Mouse (Mus musculus) kidney, embryonic 14.5 days (tissue): ENCODE data around the gene Atp13a2. TPM values are rescaled to one million over a fixed set of nuclear protein-coding genes. Genes with fewer than 3 reads are reported as not detected.

Experiments used
- ATAC-seq: fragments of 200-750 bp; cut with Nextera tagmentation; 2 replicates; pipeline ENCODE4 v1.8.0; 2017; ENCODE audit warnings: moderate number of reproducible peaks, mild to moderate bottlenecking, moderate TSS enrichment, moderate library complexity; ENCODE audit not compliant: low FRiP score, low TSS enrichment
- H3K27ac ChIP-seq: fragments of 300-500 bp; sonication (generic); 2 replicates; pipeline ENCODE4 v1.5.1; 2014; ENCODE audit warnings: low read depth, mild to moderate bottlenecking, low read length, moderate library complexity, mixed read lengths
- H3K27me3 ChIP-seq: fragments of 300-500 bp; sonication (generic); 2 replicates; pipeline ENCODE4 v1.6.1; 2014; ENCODE audit warnings: mild to moderate bottlenecking, low read length; ENCODE audit not compliant: control insufficient read depth, insufficient read depth
- H3K36me3 ChIP-seq: fragments of 300-500 bp; sonication (generic); 2 replicates; pipeline ENCODE4 v1.6.1; 2014; ENCODE audit warnings: low read length, mixed read lengths; ENCODE audit not compliant: control insufficient read depth, insufficient read depth
- H3K4me1 ChIP-seq: fragments of 300-500 bp; sonication (generic); 2 replicates; pipeline ENCODE4 v1.6.1; 2014; ENCODE audit warnings: low read length, mixed read lengths; ENCODE audit not compliant: control insufficient read depth, insufficient read depth
- H3K4me2 ChIP-seq: fragments of 300-500 bp; sonication (generic); replicated peaks from 2 replicates; pipeline ENCODE4 v1.6.1; 2014; ENCODE audit warnings: low read depth, mild to moderate bottlenecking, low read length
- H3K4me3 ChIP-seq: fragments of 300-500 bp; sonication (generic); 2 replicates; pipeline ENCODE4 v1.5.1; 2014; ENCODE audit warnings: mild to moderate bottlenecking, low read length
- H3K9ac ChIP-seq: fragments of 300-500 bp; sonication (generic); 2 replicates; pipeline ENCODE4 v1.6.1; 2014; ENCODE audit warnings: low read depth, mild to moderate bottlenecking, low read length, moderate library complexity
- H3K9me3 ChIP-seq: fragments of 300-500 bp; sonication (generic); 2 replicates; pipeline ENCODE4 v1.6.1; 2016; ENCODE audit warnings: low read length; ENCODE audit not compliant: control insufficient read depth
- WGBS: fragments of 180-500 bp; shearing (Covaris S2); extraction: QIAGEN DNeasy Blood & Tissue Kit; methylation state at CpG from one replicate; pipeline ENCODE4 v1.1.7; 2014; 5-methylcytosine and 5-hydroxymethylcytosine counted together
- polyA plus RNA-seq: library from polyadenylated mRNA; unstranded; fragments of >200 nt; fragmentation: Nextera tagmentation; extraction: Ambion mirVana; gene quantifications from 2 replicates; pipeline ENCODE4 v1.2.1, GENCODE M21; 2014

The Atp13a2 gene
- polyA plus RNA-seq, 1 experiment from 2014 or later, result 39.5 TPM

- H3K4me1 ChIP-seq, result peaks cover 13% of the 10 kb centered on the region
- H3K4me2 ChIP-seq, result no peak overlapping the region
- H3K4me3 ChIP-seq, result no peak overlapping the region
- H3K9ac ChIP-seq, result no peak overlapping the region
- no peaks in the 10 kb centered on the region for H3K27me3 ChIP-seq
- WGBS, result 88% methylated on average over 6 of the region's 6 CpGs
- H3K27ac ChIP-seq, result no peak overlapping the region
- ATAC-seq, result no peak
- H3K36me3 ChIP-seq, result peaks cover 4% of the 10 kb centered on the region; the same call in 1 of the 2 replicates
- H3K9me3 ChIP-seq, result no peaks in the 10 kb centered on the region
Observed at GRCm38 (mm10) chr4:140984544-140984943, 2.1 kb upstream of the Atp13a2 start.

GRCm38 (mm10) chr4:140986024-140986710 lies 506 bp upstream of the Atp13a2 start:
- peak overlapping the region; percentile 88 for H3K4me2 ChIP-seq
- peak overlapping the region; percentile 87 for H3K9ac ChIP-seq
- no peaks in the 10 kb centered on the region for H3K9me3 ChIP-seq
- H3K4me3 ChIP-seq, result peak overlapping the region; percentile 88
- H3K36me3 ChIP-seq, result no peaks in the 10 kb centered on the region
- WGBS, result 32% methylated on average over 15 of the region's 15 CpGs
- ATAC-seq, result no peak; the same call in 1 of the 2 replicates
- H3K27me3 ChIP-seq, result no peaks in the 10 kb centered on the region
- no peak overlapping the region for H3K27ac ChIP-seq
- H3K4me1 ChIP-seq, result peaks cover 13% of the 10 kb centered on the region

GRCm38 (mm10) chr4:140987476-140987875 lies 803 bp downstream of the Atp13a2 start:
- H3K27ac ChIP-seq, result no peak overlapping the region

GRCm38 (mm10) chr4:140988706-140989290 lies 2.1 kb downstream of the Atp13a2 start:
- Histone ChIP-seq H3K27ac (no peak overlapping the region), H3K4me3 (no peak overlapping the region), H3K4me1 (peaks cover 10% of the 10 kb centered on the region), H3K4me2 (no peak overlapping the region), H3K9ac (no peak overlapping the region), H3K27me3 (no peaks in the 10 kb centered on the region), H3K36me3 (peaks cover 19% of the 10 kb centered on the region), H3K9me3 (no peaks in the 10 kb centered on the region)
- WGBS, result 55% methylated on average over 7 of the region's 7 CpGs
- ATAC-seq, result no peak

More at GRCm38 (mm10) chr4:140987476-140987875, 803 bp downstream of the Atp13a2 start:
- Histone ChIP-seq H3K9ac (peak overlapping the region; percentile 87), H3K27me3 (no peaks in the 10 kb centered on the region), H3K9me3 (no peaks in the 10 kb centered on the region), H3K4me3 (peak overlapping the region; percentile 88), H3K36me3 (peaks cover 8% of the 10 kb centered on the region), H3K4me1 (peaks cover 13% of the 10 kb centered on the region), H3K4me2 (peak overlapping the region; percentile 88)
- WGBS, result 18% methylated on average over 7 of the region's 7 CpGs
- no peak for ATAC-seq

GRCm38 (mm10) chr4:140989447-140989846 lies 2.8 kb downstream of the Atp13a2 start:
- Histone ChIP-seq H3K4me1 (peaks cover 10% of the 10 kb centered on the region), H3K27ac (no peak overlapping the region), H3K4me2 (no peak overlapping the region), H3K36me3 (peaks cover 26% of the 10 kb centered on the region), H3K27me3 (no peaks in the 10 kb centered on the region), H3K9me3 (no peaks in the 10 kb centered on the region), H3K4me3 (no peak overlapping the region), H3K9ac (no peak overlapping the region)
- 87% methylated on average over 14 of the region's 14 CpGs for WGBS
- no peak for ATAC-seq

- no peak for ATAC-seq
- H3K9me3 ChIP-seq, result no peaks in the 10 kb centered on the region
- no peak overlapping the region for H3K4me3 ChIP-seq
- WGBS, result 86% methylated on average over 20 of the region's 20 CpGs
- H3K36me3 ChIP-seq, result peaks cover 53% of the 10 kb centered on the region
- no peak overlapping the region for H3K4me2 ChIP-seq
- H3K9ac ChIP-seq, result no peak overlapping the region
- H3K4me1 ChIP-seq, result peaks cover 10% of the 10 kb centered on the region
- no peaks in the 10 kb centered on the region for H3K27me3 ChIP-seq
- no peak overlapping the region for H3K27ac ChIP-seq
Observed at GRCm38 (mm10) chr4:140992215-140992614, 5.5 kb downstream of the Atp13a2 start.

GRCm38 (mm10) chr4:140993846-140994245 lies 7.2 kb downstream of the Atp13a2 start:
- 26% methylated on average over 8 of the region's 8 CpGs for WGBS
- ATAC-seq, result no peak
- Histone ChIP-seq H3K4me2 (no peak overlapping the region), H3K36me3 (peaks cover 60% of the 10 kb centered on the region), H3K27ac (no peak overlapping the region), H3K4me1 (peaks cover 3% of the 10 kb centered on the region; the same call in 1 of the 2 replicates), H3K27me3 (no peaks in the 10 kb centered on the region), H3K4me3 (no peak overlapping the region), H3K9me3 (no peaks in the 10 kb centered on the region), H3K9ac (no peak overlapping the region)

GRCm38 (mm10) chr4:140995811-140996210 lies 9.1 kb downstream of the Atp13a2 start:
- Histone ChIP-seq H3K4me1 (no peaks in the 10 kb centered on the region), H3K4me3 (no peak overlapping the region), H3K36me3 (peaks cover 72% of the 10 kb centered on the region), H3K27ac (no peak overlapping the region), H3K4me2 (no peak overlapping the region), H3K9me3 (no peaks in the 10 kb centered on the region), H3K9ac (no peak overlapping the region), H3K27me3 (no peaks in the 10 kb centered on the region)
- WGBS, result 93% methylated on average over 8 of the region's 8 CpGs
- ATAC-seq, result no peak

- WGBS, result 95% methylated on average over 9 of the region's 9 CpGs
- ATAC-seq, result no peak
- no peak overlapping the region for H3K9ac ChIP-seq
Observed at GRCm38 (mm10) chr4:140996812-140997211, 10.1 kb downstream of the Atp13a2 start.

More at GRCm38 (mm10) chr4:140996812-140997211, 10.1 kb downstream of the Atp13a2 start:
- Histone ChIP-seq H3K27me3 (no peaks in the 10 kb centered on the region), H3K36me3 (peaks cover 76% of the 10 kb centered on the region), H3K9me3 (no peaks in the 10 kb centered on the region), H3K4me2 (no peak overlapping the region), H3K4me1 (no peaks in the 10 kb centered on the region), H3K27ac (no peak overlapping the region), H3K4me3 (no peak overlapping the region)
